29 mouse cellular contexts compared by ENCODE assay signal in the genomic region with DNA sequence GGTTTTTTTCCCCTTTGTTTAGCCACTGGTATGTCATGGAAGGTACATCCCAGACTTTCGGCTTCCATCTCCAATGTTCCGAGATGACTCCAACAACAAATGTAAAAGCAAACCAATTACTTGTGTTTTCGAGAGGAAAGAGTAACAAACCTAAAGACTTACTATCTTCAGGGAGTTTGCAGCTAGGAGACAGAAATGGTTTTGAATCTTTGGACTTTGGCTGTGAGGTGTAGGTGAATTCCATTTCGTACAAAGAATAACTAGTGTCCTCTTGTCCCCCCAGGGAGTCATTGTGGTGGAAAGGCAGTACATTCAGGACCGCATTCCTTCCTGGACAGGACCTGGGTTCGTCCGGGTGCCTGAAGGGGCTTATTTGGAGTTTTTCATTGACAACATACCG. TPM values are rescaled to one million over a fixed set of nuclear protein-coding genes. Genes with fewer than 3 reads are reported as not detected.
"Had no signal": no experiment of that assay in that cellular context is flagged by ENCODE, and none has a peak within 500 bp of the region (broad histone marks: within the 10 kb centered on the region; RNA-seq: fewer than 3 reads in every experiment).

No protein-coding gene starts in this region.

- H3K4me3 ChIP-seq: gastrocnemius, adult 2 months; heart, adult 2 months; heart, embryonic 12.5 days; hindbrain, embryonic 10.5 days; hindbrain, embryonic 12.5 days; intestine, embryonic 15.5 days; kidney, embryonic 15.5 days; layer of hippocampus, adult 2 months; left cerebral cortex, adult 2 months; limb, embryonic 10.5 days; limb, embryonic 12.5 days; liver, embryonic 13.5 days; liver, embryonic 15.5 days had no signal

- H3K36me3 ChIP-seq: hindbrain, embryonic 12.5 days; liver, embryonic 13.5 days; liver, embryonic 15.5 days had no signal

- H3K4me2 ChIP-seq: heart, embryonic 12.5 days; hindbrain, embryonic 12.5 days; hindbrain, embryonic 14.5 days; intestine, embryonic 15.5 days; kidney, embryonic 15.5 days; limb, embryonic 12.5 days; liver, embryonic 11.5 days; liver, embryonic 13.5 days; liver, embryonic 15.5 days had no signal

- H3K9me3 ChIP-seq: heart, embryonic 12.5 days; hindbrain, embryonic 10.5 days; hindbrain, embryonic 12.5 days; intestine, embryonic 15.5 days; kidney, embryonic 15.5 days; limb, embryonic 10.5 days; limb, embryonic 12.5 days; liver, embryonic 13.5 days; liver, embryonic 15.5 days had no signal

- DNase-seq: gastrocnemius, adult 2 months; gastrocnemius, postnatal 10 days; gastrocnemius, postnatal 25 days; heart, adult 2 months; heart, postnatal 10 days; heart, postnatal 4 days; kidney, postnatal 10 days; kidney, postnatal 36 days; liver; liver, embryonic 13.5 days; liver, postnatal 0 days had no signal

- ATAC-seq: hindbrain, embryonic 16.5 days; inflammation-experienced regulatory T-cells, adult 6 months; intestine, embryonic 15.5 days; intestine, postnatal 0 days; liver, postnatal 0 days had no signal

- H3K9ac ChIP-seq: heart, embryonic 12.5 days; hindbrain, embryonic 12.5 days; hindbrain, embryonic 14.5 days; intestine, embryonic 15.5 days; kidney, embryonic 15.5 days; liver, embryonic 13.5 days; liver, embryonic 15.5 days; liver, postnatal 0 days had no signal

- H3K27ac ChIP-seq: gastrocnemius, adult 2 months; heart, adult 2 months; hindbrain, embryonic 10.5 days; hindbrain, embryonic 12.5 days; hindbrain, embryonic 14.5 days; intestine, embryonic 15.5 days; kidney, embryonic 15.5 days; layer of hippocampus, adult 2 months; left cerebral cortex, adult 2 months; limb, embryonic 10.5 days; limb, embryonic 12.5 days; liver, embryonic 13.5 days; liver, embryonic 15.5 days had no signal

- H3K4me1 ChIP-seq: hindbrain, embryonic 12.5 days had no signal

- H3K27me3 ChIP-seq: heart, embryonic 12.5 days; hindbrain, embryonic 12.5 days; intestine, embryonic 15.5 days; kidney, embryonic 15.5 days; limb, embryonic 12.5 days; liver, embryonic 13.5 days; liver, embryonic 15.5 days had no signal

RNA-seq across cellular contexts. Expression of gene Lamb1, which starts 33.5 kb away (rescaled TPM):
- polyA plus RNA-seq: inflammation-experienced regulatory T-cells, adult 6 months had no signal

RNA-seq across cellular contexts. Expression of gene Gm6993, which starts 58.0 kb away (rescaled TPM):
- polyA plus RNA-seq: frontal cortex, adult 2 months; heart, adult 2 months; heart, embryonic 12.5 days; heart, embryonic 16.5 days; hindbrain, embryonic 10.5 days; hindbrain, embryonic 12.5 days; hindbrain, embryonic 14.5 days; hindbrain, embryonic 16.5 days; inflammation-experienced regulatory T-cells, adult 6 months; intestine, embryonic 15.5 days; intestine, postnatal 0 days; kidney, embryonic 15.5 days; limb, embryonic 10.5 days; limb, embryonic 12.5 days; limb, embryonic 14.5 days; liver, embryonic 11.5 days; liver, embryonic 13.5 days; liver, embryonic 15.5 days; liver, postnatal 0 days had no signal
